Mouse (Mus musculus) spleen, adult 2 months (tissue): ENCODE results near the gene C530008M17Rik.

ENCODE experiments used
- CTCF ChIP-seq: fragments of 200-500 bp; IDR thresholded peaks from 2 replicates; pipeline ENCODE4 v1.5.1; 2011; ENCODE audit warnings: mild to moderate bottlenecking, inconsistent platforms; ENCODE audit not compliant: insufficient read depth, insufficient read length, insufficient replicate concordance; ENCODE audit errors: extremely low read depth
- POLR2A ChIP-seq: fragments of 200-500 bp; IDR thresholded peaks from 2 replicates; pipeline ENCODE4 v1.6.1; 2011; ENCODE audit warnings: low read depth, low read length, inconsistent platforms

DNA sequence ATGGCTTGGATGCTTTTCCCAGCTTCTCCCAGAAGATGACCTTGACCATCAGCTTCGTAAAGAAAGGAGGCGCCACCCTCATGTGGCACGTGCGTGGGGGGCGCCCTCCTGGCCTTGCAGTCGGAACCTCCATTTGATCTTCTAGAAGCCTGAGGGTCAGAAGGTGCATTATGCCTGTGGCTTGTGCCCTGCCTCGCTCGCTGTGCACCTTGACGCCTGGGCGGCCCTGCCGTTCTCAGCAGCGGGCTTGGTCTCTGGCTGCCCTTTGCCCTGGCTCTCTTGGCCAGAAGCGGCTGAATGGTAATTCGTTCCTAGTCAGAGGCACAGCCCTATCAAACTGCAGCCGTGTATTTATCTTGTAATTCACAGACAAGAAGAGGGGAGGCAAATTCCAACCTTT is 165.8 kb downstream of the C530008M17Rik start:
- TF ChIP-seq CTCF (no peak), POLR2A (no peak)
